Mouse (Mus musculus): Measurements from ENCODE around the gene Hip1.

- TF ChIP-seq CTCF (IDR thresholded peaks at IDR 0.05; ENCODE audit: low read depth, low read length) (no peak), POLR2A (IDR thresholded peaks at IDR 0.05; ENCODE audit: insufficient read depth, low read length) (no peak), EP300 (IDR thresholded peaks at IDR 0.05; ENCODE audit: insufficient read depth, low read depth, low read length) (no peak)
These were observed 81.5 kb downstream of the Hip1 start for GRCm38 (mm10) chr5:135463380-135463779.

All from ES-Bruce4 (cell line).